Mouse (Mus musculus) natural killer cell, adult 2 months (primary cell): ENCODE measurements at regions not wholly inside any gene's neighbourhood (a gene's known extent, or its start where the extent isn't known, plus 50 kb on each side); places are given as distances from the start of the nearest gene placed in this dataset.

Experiments
- DNase-seq, 2 experiments: peaks; one replicate each; pipeline ENCODE4 v3.0.0; 2022; ENCODE audit warnings: low spot score in 2 of 2

- DNase-seq = no peak
These were observed 55.0 kb upstream of the Slit3 start for GRCm38 (mm10) chr11:35065959-35066414.

- DNase-seq = no peak
These were observed 63.2 kb upstream of the Slit3 start for GRCm38 (mm10) chr11:35057791-35058190.

GRCm38 (mm10) chr11:35055496-35056125 is 65.4 kb upstream of the Slit3 start:
- DNase-seq = no peak

GRCm38 (mm10) chr11:35053613-35053950 is 67.4 kb upstream of the Slit3 start:
- DNase-seq = no peak

- no peak for DNase-seq
These were observed 68.0 kb upstream of the Slit3 start for GRCm38 (mm10) chr11:35052856-35053612.

- DNase-seq = no peak
These were observed 71.3 kb upstream of the Slit3 start for GRCm38 (mm10) chr11:35049663-35050215.

GRCm38 (mm10) chr11:35044659-35045058 is 76.4 kb upstream of the Slit3 start:
- no peak for DNase-seq

- DNase-seq = no peak
These were observed 96.6 kb upstream of the Slit3 start for GRCm38 (mm10) chr11:35024448-35024847.

- no peak for DNase-seq
These were observed 97.2 kb upstream of the Slit3 start for GRCm38 (mm10) chr11:35023813-35024212.

GRCm38 (mm10) chr11:35021990-35022625 is 98.9 kb upstream of the Slit3 start:
- no peak for DNase-seq

GRCm38 (mm10) chr11:35016998-35017397 is 104.0 kb upstream of the Slit3 start:
- DNase-seq = no peak

GRCm38 (mm10) chr11:35011521-35012476 is 109.2 kb upstream of the Slit3 start:
- DNase-seq = no peak

GRCm38 (mm10) chr11:35006773-35007567 is 114.1 kb upstream of the Slit3 start:
- DNase-seq = no peak

- DNase-seq = no peak
These were observed 115.9 kb upstream of the Slit3 start for GRCm38 (mm10) chr11:35005143-35005542.

GRCm38 (mm10) chr11:35004431-35004830 is 116.6 kb upstream of the Slit3 start:
- DNase-seq = no peak

GRCm38 (mm10) chr11:35003956-35004355 is 117.1 kb upstream of the Slit3 start:
- DNase-seq = no peak

- no peak for DNase-seq
These were observed 123.1 kb upstream of the Slit3 start for GRCm38 (mm10) chr11:34997906-34998305.

GRCm38 (mm10) chr11:34995515-34995914 is 125.5 kb upstream of the Slit3 start:
- DNase-seq = no peak

GRCm38 (mm10) chr11:34982775-34983457 is 138.1 kb upstream of the Slit3 start:
- no peak for DNase-seq

GRCm38 (mm10) chr11:34980210-34980609 is 140.8 kb upstream of the Slit3 start:
- no peak for DNase-seq
